Mouse (Mus musculus) midbrain, embryonic 15.5 days (tissue): ENCODE measurements at regions not wholly inside any gene's neighbourhood (a gene's known extent, or its start where the extent isn't known, plus 50 kb on each side); places are given as distances from the start of the nearest gene placed in this dataset.

ENCODE experiments used
- ATAC-seq: fragments of 200-750 bp; cut with Nextera tagmentation; replicated peaks from 2 replicates; pipeline ENCODE4 v1.8.0; 2017; ENCODE audit warnings: moderate TSS enrichment
- H3K27ac ChIP-seq: fragments of 300-500 bp; sonication (generic); 2 replicates; pipeline ENCODE4 v1.5.1; 2015; ENCODE audit warnings: mild to moderate bottlenecking, inconsistent platforms
- H3K27me3 ChIP-seq: fragments of 300-500 bp; sonication (generic); replicated peaks from 2 replicates; pipeline ENCODE4 v1.6.1; 2015; ENCODE audit warnings: inconsistent platforms
- H3K36me3 ChIP-seq: fragments of 300-500 bp; sonication (generic); replicated peaks from 2 replicates; pipeline ENCODE4 v1.6.1; 2015; ENCODE audit warnings: inconsistent platforms
- H3K4me1 ChIP-seq: fragments of 300-500 bp; sonication (generic); 2 replicates; pipeline ENCODE4 v1.6.1; 2015; ENCODE audit warnings: inconsistent platforms
- H3K4me2 ChIP-seq: fragments of 300-500 bp; sonication (generic); 2 replicates; pipeline ENCODE4 v1.6.1; 2015; ENCODE audit warnings: inconsistent platforms, mild to moderate bottlenecking, moderate library complexity
- H3K4me3 ChIP-seq: fragments of 300-500 bp; sonication (generic); 2 replicates; pipeline ENCODE4 v1.5.1; 2015; ENCODE audit warnings: mild to moderate bottlenecking, inconsistent platforms
- H3K9ac ChIP-seq: fragments of 300-500 bp; sonication (generic); 2 replicates; pipeline ENCODE4 v1.6.1; 2015; ENCODE audit warnings: mild to moderate bottlenecking, inconsistent platforms
- H3K9me3 ChIP-seq: fragments of 300-500 bp; sonication (generic); 2 replicates; pipeline ENCODE4 v1.6.1; 2016; ENCODE audit warnings: inconsistent platforms
- WGBS: fragments of 180-500 bp; shearing (Covaris S2); methylation state at CpG from one replicate; pipeline ENCODE4 v1.1.7; 2015; ENCODE audit warnings: mixed read lengths; 5-methylcytosine and 5-hydroxymethylcytosine counted together

GRCm38 (mm10) chr1:128643316-128643776 lies 51.3 kb upstream of the Cxcr4 start:
- Histone ChIP-seq H3K27me3 (no peaks in the 10 kb centered on the region), H3K4me3 (no peak overlapping the region), H3K9me3 (no peaks in the 10 kb centered on the region), H3K9ac (no peak overlapping the region), H3K4me2 (no peak overlapping the region), H3K4me1 (peaks cover 16% of the 10 kb centered on the region; the same call in 1 of the 2 replicates), H3K27ac (no peak overlapping the region), H3K36me3 (no peaks in the 10 kb centered on the region)
- ATAC-seq, result no peak
- WGBS, result 5% methylated on average over 4 of the region's 4 CpGs

- WGBS, result 95% methylated on average over 2 of the region's 2 CpGs
- Histone ChIP-seq H3K4me3 (no peak overlapping the region), H3K4me2 (no peak overlapping the region), H3K27ac (no peak overlapping the region), H3K36me3 (no peaks in the 10 kb centered on the region), H3K9ac (no peak overlapping the region), H3K4me1 (peaks cover 16% of the 10 kb centered on the region; the same call in 1 of the 2 replicates), H3K9me3 (no peaks in the 10 kb centered on the region), H3K27me3 (no peaks in the 10 kb centered on the region)
- no peak for ATAC-seq
Observed at GRCm38 (mm10) chr1:128642212-128642611, 50.1 kb upstream of the Cxcr4 start.
